Mouse (Mus musculus) bone marrow macrophage, adult 2 months (primary cell): Measurements from ENCODE around the gene St8sia1.

Experiments
- CTCF ChIP-seq: IDR thresholded peaks from 2 replicates; pipeline ENCODE4 v1.5.1; 2012; ENCODE audit warnings: low read depth, mild to moderate bottlenecking, low read length, moderate library complexity
- POLR2A ChIP-seq: IDR thresholded peaks from 2 replicates; pipeline ENCODE4 v1.6.1; 2012; ENCODE audit warnings: mild to moderate bottlenecking, low read depth, low read length, borderline replicate concordance

DNA sequence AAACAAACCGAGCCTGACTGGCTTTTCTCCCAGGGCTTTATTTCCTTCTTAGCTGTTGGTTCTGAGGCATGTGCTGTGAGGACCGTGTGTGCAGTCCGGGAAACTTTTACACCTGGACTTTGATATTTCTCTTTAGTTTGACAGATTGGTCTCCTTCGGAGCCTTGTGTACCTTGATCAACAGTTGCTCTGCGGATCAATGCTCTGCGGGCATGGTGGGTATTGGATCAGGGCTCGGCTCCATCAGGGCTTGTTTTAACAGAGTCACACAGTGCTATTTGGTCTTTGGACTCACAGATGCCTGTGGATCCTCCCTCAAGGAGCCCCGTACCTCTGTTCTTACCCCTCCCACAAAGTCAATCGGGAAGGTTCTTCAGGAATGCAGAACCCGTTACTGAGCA is 150.2 kb downstream of the St8sia1 start:
- TF ChIP-seq POLR2A (no peak), CTCF (no peak)
